Mouse (Mus musculus) common myeloid progenitor, adult 5-6 weeks (primary cell): ENCODE measurements around the gene 1700020L24Rik. TPM values are rescaled to one million over a fixed set of nuclear protein-coding genes. Genes with fewer than 3 reads are reported as not detected.

Experiments used
- ATAC-seq: replicated peaks from 2 replicates; pipeline ENCODE4 v1.8.0; 2016; ENCODE audit warnings: low read depth, mild to moderate bottlenecking, moderate TSS enrichment, inconsistent platforms; ENCODE audit not compliant: poor library complexity, severe bottlenecking
- total RNA-seq: library from RNA; stranded (forward); fragments of 200-1000, 187-1606 nt; gene quantifications from 2 replicates; pipeline ENCODE4 v1.2.3, GENCODE M21; 2017

Gene 1700020L24Rik
- total RNA-seq: 4.6 and 9.0 TPM in 2 replicates

- ATAC-seq: no peak
Observed at GRCm38 (mm10) chr11:83437377-83437776, at the start of gene 1700020L24Rik. 1700020L24Rik (plus strand) TSS chr11:83437677.

- no peak for ATAC-seq
Observed at GRCm38 (mm10) chr11:83393062-83393461, 44.4 kb upstream of the 1700020L24Rik start.

- no peak for ATAC-seq
Observed at GRCm38 (mm10) chr11:83394802-83395439, 42.6 kb upstream of the 1700020L24Rik start.

- no peak for ATAC-seq
Observed at GRCm38 (mm10) chr11:83397626-83398025, 39.9 kb upstream of the 1700020L24Rik start.

- ATAC-seq: no peak
Observed at GRCm38 (mm10) chr11:83398724-83399123, 38.8 kb upstream of the 1700020L24Rik start.

- no peak for ATAC-seq
Observed at GRCm38 (mm10) chr11:83403787-83404186, 33.7 kb upstream of the 1700020L24Rik start.

GRCm38 (mm10) chr11:83406391-83406790 lies 31.1 kb upstream of the 1700020L24Rik start:
- no peak for ATAC-seq

GRCm38 (mm10) chr11:83408242-83408641 lies 29.2 kb upstream of the 1700020L24Rik start:
- ATAC-seq: no peak

- 0 out of 2 replicates have a peak, but pooled peaks have one; percentile 26 for ATAC-seq
Observed at GRCm38 (mm10) chr11:83409087-83409754, 28.3 kb upstream of the 1700020L24Rik start, which contains the start of gene Rasl10b. Rasl10b (plus strand) TSS chr11:83409137.

GRCm38 (mm10) chr11:83409792-83410291 lies 27.6 kb upstream of the 1700020L24Rik start:
- no peak for ATAC-seq

GRCm38 (mm10) chr11:83410510-83410909 lies 27.0 kb upstream of the 1700020L24Rik start:
- ATAC-seq: no peak

- peak; percentile 69 for ATAC-seq
Observed at GRCm38 (mm10) chr11:83417080-83417479, 20.4 kb upstream of the 1700020L24Rik start.

- no peak for ATAC-seq
Observed at GRCm38 (mm10) chr11:83417708-83418107, 19.8 kb upstream of the 1700020L24Rik start.

- ATAC-seq: peak; percentile 49; the same call in 1 of the 2 replicates
Observed at GRCm38 (mm10) chr11:83418566-83418965, 18.9 kb upstream of the 1700020L24Rik start.

- no peak for ATAC-seq
Observed at GRCm38 (mm10) chr11:83420338-83420737, 17.1 kb upstream of the 1700020L24Rik start.

GRCm38 (mm10) chr11:83421305-83421704 lies 16.2 kb upstream of the 1700020L24Rik start:
- ATAC-seq: peak; percentile 51

GRCm38 (mm10) chr11:83424681-83425080 lies 12.8 kb upstream of the 1700020L24Rik start:
- ATAC-seq: peak; percentile 53

GRCm38 (mm10) chr11:83426964-83427363 lies 10.5 kb upstream of the 1700020L24Rik start:
- peak; percentile 97 for ATAC-seq

- no peak for ATAC-seq
Observed at GRCm38 (mm10) chr11:83429355-83429754, 8.1 kb upstream of the 1700020L24Rik start, which contains the start of gene Gas2l2. Gas2l2 (minus strand) TSS chr11:83429455.

GRCm38 (mm10) chr11:83432533-83432932 lies 4.9 kb upstream of the 1700020L24Rik start:
- ATAC-seq: 0 out of 2 replicates have a peak, but pooled peaks have one; percentile 15

- no peak for ATAC-seq
Observed at GRCm38 (mm10) chr11:83439426-83440060, 2.1 kb downstream of the 1700020L24Rik start.
